Mouse (Mus musculus): ENCODE results near the gene Hrk. TPM values are rescaled to one million over a fixed set of nuclear protein-coding genes. Genes with fewer than 3 reads are reported as not detected.

Hrk gene
- 0.03 TPM in 1 of 2 replicates, not detected in the other for polyA plus RNA-seq (2012; rRNA removed)

GRCm38 (mm10) chr5:118164581-118164980 is at the start of gene Hrk:
TSS of gene Hrk (plus strand) at chr5:118164648.

GRCm38 (mm10) chr5:118154839-118155564 is 9.4 kb upstream of the Hrk start, which contains the start of gene Fbxw8:
TSS of gene Fbxw8 (minus strand) at chr5:118155464.

Other genes with a start within 250 kb of the Hrk start
- gene Fbxo21, start 187.9 kb upstream of the Hrk start, polyA plus RNA-seq (2012; rRNA removed) = 12.0 and 13.4 TPM in 2 replicates
- 202 and 466 TPM in 2 replicates for gene Tesc, start 136.9 kb upstream of the Hrk start, polyA plus RNA-seq (2012; rRNA removed)
- 19.5 and 22.1 TPM in 2 replicates for gene Fbxw8, start 9.2 kb upstream of the Hrk start, polyA plus RNA-seq (2012; rRNA removed)
- 0.70 and 0.97 TPM in 2 replicates for gene Rnft2, start 80.5 kb downstream of the Hrk start, polyA plus RNA-seq (2012; rRNA removed)
- 2.8 and 2.9 TPM in 2 replicates for gene 2410131K14Rik, start 80.6 kb downstream of the Hrk start, polyA plus RNA-seq (2012; rRNA removed)